Mouse (Mus musculus): ENCODE data around the gene Chrne. TPM values are rescaled to one million over a fixed set of nuclear protein-coding genes. Genes with fewer than 3 reads are reported as not detected.
A peak's percentile ranks its signal among the peaks of the same experiment; 100 is the strongest.

Gene Chrne
- polyA plus RNA-seq, 1 experiment from 2014 or later = 0.33 TPM

DNA sequence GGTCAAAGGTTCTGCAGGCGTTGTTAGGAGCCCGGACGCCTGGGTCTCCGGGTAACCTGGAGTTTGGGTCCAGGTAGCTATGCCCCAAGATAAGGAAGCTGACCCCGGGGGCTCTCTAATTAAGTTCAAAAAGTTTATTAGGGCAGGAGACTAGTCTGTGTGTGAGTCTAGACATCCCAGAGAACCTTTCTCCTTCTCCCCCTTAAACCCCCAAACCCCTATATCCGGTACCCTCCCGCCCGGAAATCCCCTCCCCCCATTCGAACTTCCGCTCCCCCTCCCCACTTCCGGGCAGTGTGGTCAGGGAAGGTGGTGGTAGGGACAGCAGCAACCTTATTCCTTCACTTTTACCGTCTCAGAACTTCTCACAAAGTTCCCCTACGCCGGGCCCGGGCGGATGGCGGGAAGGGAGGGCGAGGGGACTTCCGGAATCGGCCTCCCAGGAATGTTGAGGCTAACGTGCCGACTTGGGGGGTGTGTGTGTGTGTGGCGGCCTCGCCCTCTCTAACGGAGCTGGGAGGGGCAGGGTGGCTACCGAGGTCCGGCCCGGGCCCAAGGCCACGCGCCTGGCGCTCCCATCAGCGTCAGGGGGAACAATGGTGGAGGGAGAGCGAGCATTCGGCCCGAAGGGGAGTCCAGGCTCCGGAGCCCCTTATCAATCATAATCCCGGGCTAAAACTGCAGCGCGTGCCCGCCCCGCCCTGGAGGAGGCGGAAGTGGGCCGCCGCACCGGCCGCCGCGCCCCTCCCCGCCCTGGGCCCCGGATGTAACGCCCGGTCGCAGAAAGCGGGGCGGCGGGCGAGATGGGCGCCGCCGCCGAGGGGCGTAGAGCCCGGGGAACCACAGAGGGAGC, 34.6 kb upstream of the Chrne start:
- peaks cover 33% of the 10 kb centered on the region for H3K36me3 ChIP-seq (ENCODE audit: control insufficient read depth, insufficient read depth, low read length)
- under 1% methylated on average over 52 of the region's 63 CpGs for WGBS
- no peaks in the 10 kb centered on the region for H3K27me3 ChIP-seq (ENCODE audit: control insufficient read depth, insufficient read depth, low read depth, low read length)
- peaks cover 58% of the 10 kb centered on the region for H3K4me1 ChIP-seq (replicated peaks; ENCODE audit: control insufficient read depth, insufficient read depth, low read length)
- peak overlapping the region; percentile 99 for H3K27ac ChIP-seq (ENCODE audit: low read length)
- ATAC-seq (ENCODE audit: low read depth) = peak; percentile 63
- H3K9ac ChIP-seq (ENCODE audit: low read length) = peak overlapping the region; percentile 100
- H3K9me3 ChIP-seq (ENCODE audit: control insufficient read depth, low read length) = no peaks in the 10 kb centered on the region
- H3K4me3 ChIP-seq (ENCODE audit: low read length) = peak overlapping the region; percentile 100
- H3K4me2 ChIP-seq (ENCODE audit: low read depth, low read length) = peak overlapping the region; percentile 73

- H3K9ac ChIP-seq (ENCODE audit: low read length) = peak overlapping the region; percentile 100
- H3K27ac ChIP-seq (ENCODE audit: low read length) = peak overlapping the region; percentile 99
- H3K4me1 ChIP-seq (replicated peaks; ENCODE audit: control insufficient read depth, insufficient read depth, low read length) = peaks cover 62% of the 10 kb centered on the region
- ATAC-seq (ENCODE audit: low read depth) = no peak
- 33% methylated on average over 6 of the region's 6 CpGs for WGBS
- no peaks in the 10 kb centered on the region for H3K9me3 ChIP-seq (ENCODE audit: control insufficient read depth, low read length)
- peak overlapping the region; percentile 100 for H3K4me3 ChIP-seq (ENCODE audit: low read length)
- no peaks in the 10 kb centered on the region for H3K27me3 ChIP-seq (ENCODE audit: control insufficient read depth, insufficient read depth, low read depth, low read length)
- peaks cover 35% of the 10 kb centered on the region for H3K36me3 ChIP-seq (ENCODE audit: control insufficient read depth, insufficient read depth, low read length)
- H3K4me2 ChIP-seq (ENCODE audit: low read depth, low read length) = peak overlapping the region; percentile 73
Observed at GRCm38 (mm10) chr11:70652884-70653344, 33.9 kb upstream of the Chrne start.

DNA sequence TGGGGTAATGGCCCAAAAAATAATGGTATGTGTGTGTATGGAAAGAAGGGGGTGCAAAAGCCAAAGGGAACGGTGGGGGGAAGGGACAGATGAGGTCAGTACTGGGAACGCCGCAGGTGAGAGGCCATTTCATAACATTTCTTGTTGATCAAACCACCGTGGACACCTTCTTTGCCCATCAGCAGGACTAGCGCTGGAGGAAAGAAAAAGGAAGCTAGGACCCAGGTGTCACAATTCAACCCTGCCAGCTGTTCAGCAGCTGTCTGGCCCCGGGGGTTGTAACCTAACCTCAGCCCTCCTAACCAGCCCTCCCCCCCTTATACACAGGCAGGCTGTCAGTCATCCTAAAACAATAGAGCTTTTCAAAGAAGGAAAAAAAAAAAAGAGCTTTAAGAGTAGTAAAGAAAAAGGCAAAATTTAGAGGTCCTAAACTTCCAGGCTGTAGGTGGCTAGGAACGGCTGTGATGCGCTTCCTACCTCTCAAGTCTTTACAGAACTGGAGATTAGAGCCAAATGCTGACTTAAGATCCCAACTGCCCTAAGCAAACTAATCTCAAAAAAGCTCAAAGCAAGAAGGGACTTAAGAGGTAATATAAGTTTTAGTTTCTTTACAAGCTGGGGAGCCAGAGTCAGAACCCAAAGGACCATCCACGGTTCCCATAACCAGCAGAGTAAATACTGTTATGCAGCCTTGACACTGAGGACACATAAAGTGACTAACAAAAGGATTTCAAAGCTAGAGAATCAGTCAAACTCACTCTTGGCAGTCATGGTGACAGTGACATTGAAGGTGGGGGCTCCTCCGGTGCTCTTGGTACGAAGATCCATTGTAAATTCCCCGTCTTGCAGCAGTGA, 33.2 kb upstream of the Chrne start:
- Histone ChIP-seq H3K36me3 (ENCODE audit: control insufficient read depth, insufficient read depth, low read length) (peaks cover 35% of the 10 kb centered on the region), H3K27me3 (ENCODE audit: control insufficient read depth, insufficient read depth, low read depth, low read length) (no peaks in the 10 kb centered on the region), H3K4me3 (ENCODE audit: low read length) (peak overlapping the region; percentile 100), H3K9ac (ENCODE audit: low read length) (peak overlapping the region; percentile 100), H3K27ac (ENCODE audit: low read length) (peak overlapping the region; percentile 99; the same call in 1 of the 2 replicates), H3K4me2 (ENCODE audit: low read depth, low read length) (peak overlapping the region; percentile 73), H3K9me3 (ENCODE audit: control insufficient read depth, low read length) (no peaks in the 10 kb centered on the region), H3K4me1 (replicated peaks; ENCODE audit: control insufficient read depth, insufficient read depth, low read length) (peaks cover 56% of the 10 kb centered on the region)
- 43% methylated on average over 12 of the region's 12 CpGs for WGBS
- ATAC-seq (ENCODE audit: low read depth) = no peak

DNA sequence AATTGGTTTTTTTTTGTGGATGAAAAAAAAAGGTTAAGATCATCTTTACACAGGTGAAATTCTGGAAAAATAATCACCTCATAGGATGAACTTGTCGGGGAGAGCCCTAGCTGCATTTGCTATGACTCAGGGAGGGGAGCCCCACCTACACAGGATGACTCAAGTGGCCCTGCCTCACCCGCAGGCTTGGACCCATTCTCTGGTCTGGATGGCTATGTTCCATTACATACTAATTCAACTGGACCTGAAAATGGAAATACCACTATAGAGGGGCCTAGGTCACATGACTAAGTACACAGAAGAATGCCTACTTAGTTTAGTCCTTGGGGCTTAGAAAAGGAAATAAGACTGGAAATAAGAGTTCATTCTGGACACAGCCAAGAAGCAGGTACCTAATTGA, 32.4 kb upstream of the Chrne start:
- peak overlapping the region; percentile 41; the same call in 1 of the 2 replicates for H3K9ac ChIP-seq (ENCODE audit: low read length)
- H3K27me3 ChIP-seq (ENCODE audit: control insufficient read depth, insufficient read depth, low read depth, low read length) = no peaks in the 10 kb centered on the region
- H3K4me2 ChIP-seq (ENCODE audit: low read depth, low read length) = peak overlapping the region; percentile 20; the same call in 1 of the 2 replicates
- H3K36me3 ChIP-seq (ENCODE audit: control insufficient read depth, insufficient read depth, low read length) = peaks cover 35% of the 10 kb centered on the region
- WGBS = 52% methylated on average over 2 of the region's 2 CpGs
- H3K9me3 ChIP-seq (ENCODE audit: control insufficient read depth, low read length) = no peaks in the 10 kb centered on the region
- 0 out of 2 replicates have a peak overlapping the region, but pooled peaks have one; percentile 10 for H3K4me3 ChIP-seq (ENCODE audit: low read length)
- no peak overlapping the region; the same call in 1 of the 2 replicates for H3K27ac ChIP-seq (ENCODE audit: low read length)
- H3K4me1 ChIP-seq (replicated peaks; ENCODE audit: control insufficient read depth, insufficient read depth, low read length) = peaks cover 47% of the 10 kb centered on the region
- ATAC-seq (ENCODE audit: low read depth) = no peak

- Histone ChIP-seq H3K4me3 (ENCODE audit: low read length) (0 out of 2 replicates have a peak overlapping the region, but pooled peaks have one; percentile 2), H3K4me2 (ENCODE audit: low read depth, low read length) (peak overlapping the region; percentile 9; the same call in 1 of the 2 replicates)
Observed at GRCm38 (mm10) chr11:70650322-70651175, 31.5 kb upstream of the Chrne start.

GRCm38 (mm10) chr11:70649185-70649734, 30.2 kb upstream of the Chrne start:
- Histone ChIP-seq H3K9ac (ENCODE audit: low read length) (no peak overlapping the region), H3K4me1 (replicated peaks; ENCODE audit: control insufficient read depth, insufficient read depth, low read length) (peaks cover 49% of the 10 kb centered on the region), H3K4me2 (ENCODE audit: low read depth, low read length) (0 out of 2 replicates have a peak overlapping the region, but pooled peaks have one; percentile 94), H3K4me3 (ENCODE audit: low read length) (peak overlapping the region; percentile 91; the same call in 1 of the 2 replicates), H3K27ac (ENCODE audit: low read length) (no peak overlapping the region), H3K9me3 (ENCODE audit: control insufficient read depth, low read length) (no peaks in the 10 kb centered on the region), H3K36me3 (ENCODE audit: control insufficient read depth, insufficient read depth, low read length) (peaks cover 42% of the 10 kb centered on the region), H3K27me3 (ENCODE audit: control insufficient read depth, insufficient read depth, low read depth, low read length) (no peaks in the 10 kb centered on the region)
- ATAC-seq (ENCODE audit: low read depth) = no peak
- 77% methylated on average over 8 of the region's 8 CpGs for WGBS

More at GRCm38 (mm10) chr11:70650322-70651175, 31.5 kb upstream of the Chrne start:
- peak overlapping the region; percentile 22; the same call in 1 of the 2 replicates for H3K9ac ChIP-seq (ENCODE audit: low read length)
- H3K27ac ChIP-seq (ENCODE audit: low read length) = peak overlapping the region; percentile 14
- no peaks in the 10 kb centered on the region for H3K9me3 ChIP-seq (ENCODE audit: control insufficient read depth, low read length)
- no peaks in the 10 kb centered on the region for H3K27me3 ChIP-seq (ENCODE audit: control insufficient read depth, insufficient read depth, low read depth, low read length)
- peaks cover 35% of the 10 kb centered on the region for H3K36me3 ChIP-seq (ENCODE audit: control insufficient read depth, insufficient read depth, low read length)
- H3K4me1 ChIP-seq (replicated peaks; ENCODE audit: control insufficient read depth, insufficient read depth, low read length) = peaks cover 47% of the 10 kb centered on the region
- 61% methylated on average over 12 of the region's 12 CpGs for WGBS
- ATAC-seq (ENCODE audit: low read depth) = no peak

DNA sequence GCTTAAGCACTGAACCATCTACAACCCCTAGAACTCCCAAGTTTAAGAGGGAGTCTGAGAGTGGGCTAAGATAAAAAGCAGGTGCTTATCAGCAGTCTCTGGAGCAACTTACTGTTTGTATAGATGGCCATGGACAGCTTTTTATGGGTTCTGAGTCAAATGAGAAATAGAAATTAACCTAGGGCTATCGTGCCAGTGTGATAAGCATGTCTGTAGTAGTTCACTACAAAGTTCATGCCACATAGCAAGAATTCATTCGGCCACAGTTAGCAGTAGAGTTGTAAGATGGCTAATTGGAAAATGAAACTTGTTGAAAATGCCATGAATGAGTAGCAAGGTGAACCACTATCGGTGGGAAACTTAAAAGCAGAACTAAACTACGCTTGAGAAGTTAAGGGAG, 29.5 kb upstream of the Chrne start:
- no peak for ATAC-seq (ENCODE audit: low read depth)
- Histone ChIP-seq H3K4me2 (ENCODE audit: low read depth, low read length) (peak overlapping the region; percentile 94), H3K9me3 (ENCODE audit: control insufficient read depth, low read length) (no peaks in the 10 kb centered on the region), H3K27ac (ENCODE audit: low read length) (no peak overlapping the region), H3K4me1 (replicated peaks; ENCODE audit: control insufficient read depth, insufficient read depth, low read length) (peaks cover 49% of the 10 kb centered on the region), H3K4me3 (ENCODE audit: low read length) (peak overlapping the region; percentile 91), H3K27me3 (ENCODE audit: control insufficient read depth, insufficient read depth, low read depth, low read length) (no peaks in the 10 kb centered on the region), H3K9ac (ENCODE audit: low read length) (peak overlapping the region; percentile 95), H3K36me3 (ENCODE audit: control insufficient read depth, insufficient read depth, low read length) (peaks cover 44% of the 10 kb centered on the region)
- 71% methylated on average over 4 of the region's 4 CpGs for WGBS

- H3K36me3 ChIP-seq (ENCODE audit: control insufficient read depth, insufficient read depth, low read length) = peaks cover 46% of the 10 kb centered on the region
- 3% methylated on average over 28 of the region's 28 CpGs for WGBS
- H3K27ac ChIP-seq (ENCODE audit: low read length) = peak overlapping the region; percentile 99
Observed at GRCm38 (mm10) chr11:70647716-70648420, 28.9 kb upstream of the Chrne start.

More at GRCm38 (mm10) chr11:70647716-70648420, 28.9 kb upstream of the Chrne start:
- peak overlapping the region; percentile 91 for H3K4me3 ChIP-seq (ENCODE audit: low read length)
- peak overlapping the region; percentile 94 for H3K4me2 ChIP-seq (ENCODE audit: low read depth, low read length)
- H3K27me3 ChIP-seq (ENCODE audit: control insufficient read depth, insufficient read depth, low read depth, low read length) = no peaks in the 10 kb centered on the region
- peaks cover 49% of the 10 kb centered on the region for H3K4me1 ChIP-seq (replicated peaks; ENCODE audit: control insufficient read depth, insufficient read depth, low read length)
- peak; percentile 16 for ATAC-seq (ENCODE audit: low read depth)
- peak overlapping the region; percentile 95 for H3K9ac ChIP-seq (ENCODE audit: low read length)
- no peaks in the 10 kb centered on the region for H3K9me3 ChIP-seq (ENCODE audit: control insufficient read depth, low read length)

Data from lung, embryonic 16.5 days (tissue).